ENCODE assay signal across 8 mouse cellular contexts in the genomic region with DNA sequence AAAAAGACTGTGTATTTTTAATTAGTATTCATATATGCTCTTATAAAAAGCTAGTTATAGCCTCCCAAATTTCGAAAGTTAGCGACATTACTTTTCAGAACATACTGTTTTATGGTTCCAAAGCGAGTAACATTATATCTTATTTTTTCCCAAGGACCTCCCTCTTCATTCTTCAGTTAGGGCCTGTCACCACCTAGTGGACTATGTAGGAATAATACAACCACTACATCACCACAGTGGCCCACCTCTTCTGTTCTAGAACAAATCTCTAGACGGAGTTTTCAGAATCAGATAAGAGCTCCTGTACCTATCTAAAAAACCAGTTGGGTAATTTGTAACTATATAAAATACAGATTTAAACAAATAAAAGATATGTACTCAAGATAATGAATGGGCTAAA.
DNase-seq lines count a peak whose midpoint lies in the region; ATAC-seq lines count a peak whose summit lies in the region.

No protein-coding gene starts in this region.

- intact Hi-C loops in gastrocnemius, postnatal 14 days (cut with DNase I; ENCODE audit: low total_unique reads) = no loop called here

- H3K27ac ChIP-seq in neural tube, embryonic 12.5 days = no peak overlapping the region
- no peak overlapping the region for H3K27ac ChIP-seq in hindbrain, embryonic 16.5 days (ENCODE audit: low read depth, low read length)

- no peaks in the 10 kb centered on the region for H3K27me3 ChIP-seq in neural tube, embryonic 12.5 days (replicated peaks)
- H3K27me3 ChIP-seq in hindbrain, embryonic 16.5 days (replicated peaks; ENCODE audit: control insufficient read depth, insufficient read depth, low read length) = no peaks in the 10 kb centered on the region

- DNase-seq in gastrocnemius, postnatal 14 days = peak; percentile 4
- DNase-seq in gastrocnemius, postnatal 10 days = no peak
- no peak for DNase-seq in neural tube, embryonic 10.5 days (ENCODE audit: extremely low spot score, low spot score)
- DNase-seq in ZHBTc4 (ENCODE audit: low read depth, low spot score) = peak; percentile 48
- DNase-seq in naive thymus-derived CD4-positive, alpha-beta T cell, adult 2 months (ENCODE audit: low read depth) = peak; percentile 63
- DNase-seq in spleen, postnatal 4 days (ENCODE audit: low spot score in 2 of 2) = no peak

- 71% methylated on average over 4 of the region's 4 CpGs for WGBS in neural tube, embryonic 12.5 days
- WGBS in hindbrain, embryonic 16.5 days = 52% methylated on average over 4 of the region's 4 CpGs

- H3K9me3 ChIP-seq in neural tube, embryonic 12.5 days = no peaks in the 10 kb centered on the region
- H3K9me3 ChIP-seq in hindbrain, embryonic 16.5 days (ENCODE audit: control insufficient read depth, low read length) = no peaks in the 10 kb centered on the region

- peaks cover 11% of the 10 kb centered on the region for H3K36me3 ChIP-seq in neural tube, embryonic 12.5 days
- H3K36me3 ChIP-seq in hindbrain, embryonic 16.5 days (ENCODE audit: control insufficient read depth, insufficient read depth, low read length) = no peaks in the 10 kb centered on the region

- peak; percentile 50; the same call in 1 of the 2 replicates for ATAC-seq in neural tube, embryonic 12.5 days (ENCODE audit: low FRiP score, low read depth)
- ATAC-seq in hindbrain, embryonic 16.5 days = peak; percentile 78; the same call in 1 of the 2 replicates

- H3K4me1 ChIP-seq in neural tube, embryonic 12.5 days = no peaks in the 10 kb centered on the region
- H3K4me1 ChIP-seq in hindbrain, embryonic 16.5 days (ENCODE audit: control insufficient read depth, insufficient read depth, low read depth, low read length) = no peaks in the 10 kb centered on the region

- H3K4me2 ChIP-seq in neural tube, embryonic 12.5 days (replicated peaks) = no peak overlapping the region
- H3K4me2 ChIP-seq in hindbrain, embryonic 16.5 days (ENCODE audit: low read length) = no peak overlapping the region

- H3K9ac ChIP-seq in neural tube, embryonic 12.5 days = no peak overlapping the region
- no peak overlapping the region for H3K9ac ChIP-seq in hindbrain, embryonic 16.5 days (ENCODE audit: low read depth, low read length)

- no peak overlapping the region for H3K4me3 ChIP-seq in neural tube, embryonic 12.5 days
- no peak overlapping the region for H3K4me3 ChIP-seq in hindbrain, embryonic 16.5 days (ENCODE audit: low read length)

Comparison
In these comparisons a context has a peak if more than half of its experiments do, and no peak if none do; other contexts are left out.
1. DNase-seq: peak in gastrocnemius, postnatal 14 days (single experiment), ZHBTc4 (single experiment) and naive thymus-derived CD4-positive, alpha-beta T cell, adult 2 months (single experiment); none in gastrocnemius, postnatal 10 days (single experiment), neural tube, embryonic 10.5 days (single experiment) and spleen, postnatal 4 days (0 of 2).